Mouse (Mus musculus): Measurements from ENCODE around the gene Fibp.

Gene Fibp

GRCm38 (mm10) chr19:5455568-5455967 is 4.8 kb upstream of the Fibp start:
- H3K4me3 ChIP-seq (replicated peaks; ENCODE audit: low read length) = peak overlapping the region; percentile 95
- H3K9me3 ChIP-seq (ENCODE audit: low read length) = no peaks in the 10 kb centered on the region
- peaks cover 25% of the 10 kb centered on the region for H3K27me3 ChIP-seq (ENCODE audit: insufficient read depth, low read length)
- TF ChIP-seq CTCF (conservative IDR thresholded peaks at IDR 0.05; ENCODE audit: low read length) (no peak), POU5F1 (IDR thresholded peaks at IDR 0.05; ENCODE audit: borderline replicate concordance, low read length) (no peak), NANOG (IDR thresholded peaks at IDR 0.05; ENCODE audit: borderline replicate concordance, low read length) (no peak)
- H3K36me3 ChIP-seq (ENCODE audit: insufficient read depth, low read length) = peaks cover 33% of the 10 kb centered on the region
- H3K4me1 ChIP-seq (replicated peaks; ENCODE audit: low read depth, low read length) = peaks cover 54% of the 10 kb centered on the region

- Histone ChIP-seq H3K4me3 (replicated peaks; ENCODE audit: low read length) (peak overlapping the region; percentile 95), H3K9me3 (ENCODE audit: low read length) (no peaks in the 10 kb centered on the region), H3K27me3 (ENCODE audit: insufficient read depth, low read length) (peaks cover 18% of the 10 kb centered on the region), H3K36me3 (ENCODE audit: insufficient read depth, low read length) (peaks cover 34% of the 10 kb centered on the region), H3K4me1 (replicated peaks; ENCODE audit: low read depth, low read length) (peaks cover 60% of the 10 kb centered on the region)
- TF ChIP-seq NANOG (IDR thresholded peaks at IDR 0.05; ENCODE audit: borderline replicate concordance, low read length) (no peak), CTCF (conservative IDR thresholded peaks at IDR 0.05; ENCODE audit: low read length) (no peak), POU5F1 (IDR thresholded peaks at IDR 0.05; ENCODE audit: borderline replicate concordance, low read length) (no peak)
Measured at GRCm38 (mm10) chr19:5456241-5456921, 4.0 kb upstream of the Fibp start.

- peaks cover 59% of the 10 kb centered on the region for H3K4me1 ChIP-seq (replicated peaks; ENCODE audit: low read depth, low read length)
- H3K4me3 ChIP-seq (replicated peaks; ENCODE audit: low read length) = peak overlapping the region; percentile 95
- H3K9me3 ChIP-seq (ENCODE audit: low read length) = no peaks in the 10 kb centered on the region
- H3K27me3 ChIP-seq (ENCODE audit: insufficient read depth, low read length) = peaks cover 15% of the 10 kb centered on the region
- TF ChIP-seq POU5F1 (IDR thresholded peaks at IDR 0.05; ENCODE audit: borderline replicate concordance, low read length) (no peak), CTCF (conservative IDR thresholded peaks at IDR 0.05; ENCODE audit: low read length) (no peak), NANOG (IDR thresholded peaks at IDR 0.05; ENCODE audit: borderline replicate concordance, low read length) (no peak)
- peaks cover 37% of the 10 kb centered on the region for H3K36me3 ChIP-seq (ENCODE audit: insufficient read depth, low read length)
Measured at GRCm38 (mm10) chr19:5456922-5457745, 3.3 kb upstream of the Fibp start.

- Histone ChIP-seq H3K4me3 (replicated peaks; ENCODE audit: low read length) (peak within 1 kb of the TSS; percentile 95), H3K36me3 (ENCODE audit: insufficient read depth, low read length) (peaks cover 45% of the 10 kb centered on the region), H3K27me3 (ENCODE audit: insufficient read depth, low read length) (peaks cover 15% of the 10 kb centered on the region), H3K9me3 (ENCODE audit: low read length) (no peaks in the 10 kb centered on the region), H3K4me1 (replicated peaks; ENCODE audit: low read depth, low read length) (peaks cover 59% of the 10 kb centered on the region)
- TF ChIP-seq NANOG (IDR thresholded peaks at IDR 0.05; ENCODE audit: borderline replicate concordance, low read length) (no peak), CTCF (conservative IDR thresholded peaks at IDR 0.05; ENCODE audit: low read length) (no peak), POU5F1 (IDR thresholded peaks at IDR 0.05; ENCODE audit: borderline replicate concordance, low read length) (no peak)
Measured at GRCm38 (mm10) chr19:5457746-5458442, 2.5 kb upstream of the Fibp start, which contains the start of gene Ccdc85b. Gene Ccdc85b (minus strand): TSS chr19:5457894.

GRCm38 (mm10) chr19:5459019-5459418 is 1.4 kb upstream of the Fibp start:
- Histone ChIP-seq H3K9me3 (ENCODE audit: low read length) (no peaks in the 10 kb centered on the region), H3K4me1 (replicated peaks; ENCODE audit: low read depth, low read length) (peaks cover 69% of the 10 kb centered on the region), H3K36me3 (ENCODE audit: insufficient read depth, low read length) (peaks cover 44% of the 10 kb centered on the region), H3K4me3 (replicated peaks; ENCODE audit: low read length) (no peak overlapping the region), H3K27me3 (ENCODE audit: insufficient read depth, low read length) (peaks cover 15% of the 10 kb centered on the region)
- TF ChIP-seq POU5F1 (IDR thresholded peaks at IDR 0.05; ENCODE audit: borderline replicate concordance, low read length) = no peak
- TF ChIP-seq CTCF (conservative IDR thresholded peaks at IDR 0.05; ENCODE audit: low read length) = no peak
- no peak for TF ChIP-seq NANOG (IDR thresholded peaks at IDR 0.05; ENCODE audit: borderline replicate concordance, low read length)

GRCm38 (mm10) chr19:5459896-5460295 is 519 bp upstream of the Fibp start:
- H3K36me3 ChIP-seq (ENCODE audit: insufficient read depth, low read length) = peaks cover 44% of the 10 kb centered on the region
- no peak for TF ChIP-seq NANOG (IDR thresholded peaks at IDR 0.05; ENCODE audit: borderline replicate concordance, low read length)
- no peak for TF ChIP-seq CTCF (conservative IDR thresholded peaks at IDR 0.05; ENCODE audit: low read length)
- TF ChIP-seq POU5F1 (IDR thresholded peaks at IDR 0.05; ENCODE audit: borderline replicate concordance, low read length) = no peak
- no peaks in the 10 kb centered on the region for H3K9me3 ChIP-seq (ENCODE audit: low read length)
- peaks cover 69% of the 10 kb centered on the region for H3K4me1 ChIP-seq (replicated peaks; ENCODE audit: low read depth, low read length)
- H3K27me3 ChIP-seq (ENCODE audit: insufficient read depth, low read length) = peaks cover 10% of the 10 kb centered on the region
- H3K4me3 ChIP-seq (replicated peaks; ENCODE audit: low read length) = peak overlapping the region; percentile 95

- H3K9me3 ChIP-seq (ENCODE audit: low read length) = no peaks in the 10 kb centered on the region
- peaks cover 49% of the 10 kb centered on the region for H3K36me3 ChIP-seq (ENCODE audit: insufficient read depth, low read length)
- peaks cover 58% of the 10 kb centered on the region for H3K4me1 ChIP-seq (replicated peaks; ENCODE audit: low read depth, low read length)
- peaks cover 7% of the 10 kb centered on the region; the same call in 1 of the 2 replicates for H3K27me3 ChIP-seq (ENCODE audit: insufficient read depth, low read length)
- TF ChIP-seq NANOG (IDR thresholded peaks at IDR 0.05; ENCODE audit: borderline replicate concordance, low read length) (no peak), POU5F1 (IDR thresholded peaks at IDR 0.05; ENCODE audit: borderline replicate concordance, low read length) (no peak), CTCF (conservative IDR thresholded peaks at IDR 0.05; ENCODE audit: low read length) (no peak)
- peak overlapping the region; percentile 95 for H3K4me3 ChIP-seq (replicated peaks; ENCODE audit: low read length)
Measured at GRCm38 (mm10) chr19:5461411-5461810, 996 bp downstream of the Fibp start.

- Histone ChIP-seq H3K36me3 (ENCODE audit: insufficient read depth, low read length) (peaks cover 65% of the 10 kb centered on the region), H3K4me3 (replicated peaks; ENCODE audit: low read length) (no peak overlapping the region), H3K27me3 (ENCODE audit: insufficient read depth, low read length) (peaks cover 7% of the 10 kb centered on the region; the same call in 1 of the 2 replicates), H3K9me3 (ENCODE audit: low read length) (no peaks in the 10 kb centered on the region), H3K4me1 (replicated peaks; ENCODE audit: low read depth, low read length) (peaks cover 63% of the 10 kb centered on the region)
- TF ChIP-seq CTCF (conservative IDR thresholded peaks at IDR 0.05; ENCODE audit: low read length) (no peak), POU5F1 (IDR thresholded peaks at IDR 0.05; ENCODE audit: borderline replicate concordance, low read length) (no peak), NANOG (IDR thresholded peaks at IDR 0.05; ENCODE audit: borderline replicate concordance, low read length) (no peak)
Measured at GRCm38 (mm10) chr19:5463212-5463611, 2.8 kb downstream of the Fibp start.

Data from E14TG2a.4 (cell line).